Mouse (Mus musculus) CH12.LX (cell line): Measurements from ENCODE around the gene Ndp. TPM values are rescaled to one million over a fixed set of nuclear protein-coding genes. Genes with fewer than 3 reads are reported as not detected.

ENCODE experiments used
- DNase-seq: peaks from one replicate; pipeline ENCODE4 v3.0.0-alpha.2; 2013; ENCODE audit errors: extremely low read depth
- H3K27ac ChIP-seq: 2 replicates; pipeline ENCODE4 v1.5.1; 2012; ENCODE audit warnings: low read depth, mild to moderate bottlenecking, control low read depth, moderate library complexity; ENCODE audit not compliant: insufficient read depth
- H3K27me3 ChIP-seq: replicated peaks from 2 replicates; pipeline ENCODE3; 2012; ENCODE audit warnings: inconsistent platforms
- H3K36me3 ChIP-seq, 2 experiments: replicated peaks in 1 of 2; 2 replicates each; pipeline versions ENCODE3 to v1.6.1; 2012; ENCODE audit warnings: inconsistent platforms in 1 of 2, low read length in 1 of 2, mild to moderate bottlenecking in 1 of 2, mixed read lengths in 1 of 2, moderate library complexity in 1 of 2; ENCODE audit not compliant: control insufficient read depth in 1 of 2, insufficient read depth in 1 of 2
- H3K4me1 ChIP-seq, 2 experiments: 2 replicates each; pipeline ENCODE4 v1.6.1; 2012; ENCODE audit warnings: inconsistent platforms in 1 of 2, moderate library complexity in 1 of 2; ENCODE audit not compliant: insufficient read depth in 2 of 2, control insufficient read depth in 1 of 2
- H3K4me2 ChIP-seq: 2 replicates; pipeline ENCODE4 v1.6.1; 2012; ENCODE audit warnings: low read depth, mild to moderate bottlenecking, control low read depth; ENCODE audit not compliant: poor library complexity, insufficient read depth, severe bottlenecking
- H3K4me3 ChIP-seq, 3 experiments: fragments of 150-350 bp in 1 of 3; sonication (generic) in 1 of 3; replicated peaks in 1 of 3; 2 replicates each; pipeline versions ENCODE3 to v1.5.1; 2011 to 2012; ENCODE audit warnings: low read depth in 2 of 3, low read length in 2 of 3, mild to moderate bottlenecking in 2 of 3, moderate library complexity in 2 of 3, control low read depth in 1 of 3, improper control_type of control experiment in 1 of 3, inconsistent platforms in 1 of 3, mixed read lengths in 1 of 3; ENCODE audit not compliant: poor library complexity in 1 of 3
- H3K79me2 ChIP-seq: replicated peaks from 2 replicates; pipeline ENCODE4 v1.6.1; 2012; ENCODE audit warnings: mild to moderate bottlenecking, moderate library complexity; ENCODE audit not compliant: control insufficient read depth, poor library complexity, insufficient read depth, severe bottlenecking; ENCODE audit errors: extremely low read depth
- H3K9ac ChIP-seq: 2 replicates; pipeline ENCODE4 v1.6.1; 2012; ENCODE audit warnings: low read depth, mild to moderate bottlenecking, control low read depth, moderate library complexity; ENCODE audit not compliant: insufficient read depth
- H3K9me3 ChIP-seq: replicated peaks from 2 replicates; pipeline ENCODE3; 2012; ENCODE audit warnings: low read length, inconsistent platforms, mixed read lengths
- BHLHE40 ChIP-seq: IDR thresholded peaks from 2 replicates; pipeline ENCODE4 v1.6.1; 2011; ENCODE audit warnings: mild to moderate bottlenecking, low read depth, low read length, improper control_type of control experiment
- E2F4 ChIP-seq: IDR thresholded peaks from 2 replicates; pipeline ENCODE4 v1.6.1; 2011; ENCODE audit warnings: low read depth, low read length, improper control_type of control experiment; ENCODE audit not compliant: insufficient replicate concordance
- ELF1 ChIP-seq: IDR thresholded peaks from 2 replicates; pipeline ENCODE4 v1.6.1; 2014; ENCODE audit warnings: low read depth, mild to moderate bottlenecking, inconsistent platforms, low read length, improper control_type of control experiment
- ETS1 ChIP-seq: conservative IDR thresholded peaks from 2 replicates; pipeline ENCODE4 v1.6.1; 2012; ENCODE audit warnings: low read depth, mild to moderate bottlenecking, inconsistent platforms, low read length, improper control_type of control experiment, moderate library complexity
- GABPA ChIP-seq: IDR thresholded peaks from 2 replicates; pipeline ENCODE4 v1.6.1; 2012; ENCODE audit warnings: low read depth, low read length, improper control_type of control experiment, inconsistent platforms; ENCODE audit not compliant: insufficient replicate concordance
- IRF4 ChIP-seq: IDR thresholded peaks from 2 replicates; pipeline ENCODE4 v1.6.1; 2014; ENCODE audit warnings: low read depth, mild to moderate bottlenecking, inconsistent platforms, low read length, improper control_type of control experiment
- KAT2A ChIP-seq: IDR thresholded peaks from 2 replicates; pipeline ENCODE4 v1.6.1; 2012; ENCODE audit warnings: low read length, improper control_type of control experiment, inconsistent platforms; ENCODE audit not compliant: insufficient replicate concordance
- MAX ChIP-seq: IDR thresholded peaks from 2 replicates; pipeline ENCODE4 v1.6.1; 2011; ENCODE audit warnings: low read length, improper control_type of control experiment
- MAZ ChIP-seq: IDR thresholded peaks from 2 replicates; pipeline ENCODE4 v1.6.1; 2012; ENCODE audit warnings: low read depth, mild to moderate bottlenecking, inconsistent platforms, low read length, improper control_type of control experiment, moderate library complexity
- MEF2A ChIP-seq: IDR thresholded peaks from 2 replicates; pipeline ENCODE4 v1.6.1; 2014; ENCODE audit warnings: low read depth, mild to moderate bottlenecking, inconsistent platforms, low read length, improper control_type of control experiment, borderline replicate concordance
- PAX5 ChIP-seq: IDR thresholded peaks from 2 replicates; pipeline ENCODE4 v1.6.1; 2012; ENCODE audit warnings: low read length, inconsistent platforms, mixed read lengths
- RCOR1 ChIP-seq: conservative IDR thresholded peaks from 2 replicates; pipeline ENCODE4 v1.6.1; 2012; ENCODE audit warnings: low read depth, mild to moderate bottlenecking, inconsistent platforms, low read length, improper control_type of control experiment
- SIN3A ChIP-seq: IDR thresholded peaks from 2 replicates; pipeline ENCODE4 v1.6.1; 2012; ENCODE audit warnings: low read length, improper control_type of control experiment, inconsistent platforms
- SMC3 ChIP-seq: IDR thresholded peaks from 2 replicates; pipeline ENCODE4 v1.6.1; 2011; ENCODE audit warnings: low read depth, low read length, improper control_type of control experiment
- TBP ChIP-seq: conservative IDR thresholded peaks from 2 replicates; pipeline ENCODE4 v1.6.1; 2011; ENCODE audit warnings: low read depth, low read length, improper control_type of control experiment
- USF1 ChIP-seq: IDR thresholded peaks from 2 replicates; pipeline ENCODE4 v1.6.1; 2014; ENCODE audit warnings: low read depth, mild to moderate bottlenecking, inconsistent platforms, low read length, improper control_type of control experiment
- USF2 ChIP-seq: conservative IDR thresholded peaks from 2 replicates; pipeline ENCODE4 v1.6.1; 2011; ENCODE audit warnings: low read depth, low read length, improper control_type of control experiment
- ZMIZ1 ChIP-seq: IDR thresholded peaks from 2 replicates; pipeline ENCODE4 v1.6.1; 2012; ENCODE audit warnings: low read depth, mild to moderate bottlenecking, inconsistent platforms, low read length, improper control_type of control experiment
- dilution Hi-C: fragments of 300-500 bp; cut with MboI; formaldehyde crosslinking; loops from 2 replicates; pipeline ENCODE4 v1.14.3; 2020; ENCODE audit warnings: low sequenced_read_pairs; ENCODE audit not compliant: extremely low pct_unique_long_range_greater_than_20kb, extremely low pct_ligation_motif_present
- in situ Hi-C: fragments of 300-500 bp; cut with MboI; formaldehyde crosslinking; loops from 3 replicates; pipeline ENCODE4 v1.14.3; 2019; ENCODE audit warnings: low sequenced_read_pairs, low pct_ligation_motif_present, low pct_unique_long_range_greater_than_20kb, mixed read lengths
- polyA plus RNA-seq: library from polyadenylated mRNA; unstranded; fragments of >175 nt; gene quantifications from 2 replicates; pipeline ENCODE4 v1.2.1, GENCODE M21; 2012; ENCODE audit warnings: low read depth; ENCODE audit not compliant: insufficient read length
- total RNA-seq, 2 experiments: library from RNA; depleted of rRNA; stranded (reverse); fragments of 300-350 nt in 1 of 2; fragments of >200 nt in 1 of 2; gene quantifications; 2 replicates each; pipeline ENCODE4 v1.2.3; 2012 to 2014

The Ndp gene
- total and polyA plus RNA-seq, 3 experiments = not detected

DNA sequence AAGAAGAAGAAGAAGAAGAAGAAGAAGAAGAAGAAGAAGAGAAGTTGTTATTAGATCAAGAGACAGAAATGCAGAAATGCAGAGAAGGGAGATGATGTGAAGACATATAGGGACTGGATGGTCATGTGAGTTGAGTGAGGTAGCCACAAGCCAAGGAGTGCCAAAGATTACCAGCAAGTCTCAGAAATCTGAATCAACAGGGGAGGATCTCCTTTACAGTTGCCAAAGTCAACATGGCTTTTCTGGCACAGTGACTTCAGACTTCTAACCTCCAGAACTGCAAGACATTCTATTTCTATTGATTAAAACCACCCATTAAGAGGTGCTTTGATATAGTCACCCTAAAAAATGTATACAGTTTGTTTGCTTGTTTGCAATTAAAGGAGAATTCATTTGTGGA lies 6.4 kb upstream of the Ndp start:
- Histone ChIP-seq H3K4me1 (no peaks in the 10 kb centered on the region), H3K9ac (no peak overlapping the region), H3K4me2 (no peak overlapping the region), H3K4me3 (no peak overlapping the region), H3K36me3 (no peaks in the 10 kb centered on the region), H3K27ac (no peak overlapping the region), H3K9me3 (no peaks in the 10 kb centered on the region), H3K27me3 (no peaks in the 10 kb centered on the region), H3K79me2 (no peaks in the 10 kb centered on the region)
- TF ChIP-seq MAZ (no peak), RCOR1 (no peak)
- dilution Hi-C loops = no loop called here
- in situ Hi-C loops = no loop called here
- DNase-seq = no peak

- no peak overlapping the region for H3K27ac ChIP-seq
- no peaks in the 10 kb centered on the region for H3K79me2 ChIP-seq
- dilution Hi-C loops (no loop called here), in situ Hi-C loops (no loop called here)
- no peaks in the 10 kb centered on the region for H3K27me3 ChIP-seq
- no peak overlapping the region for H3K4me2 ChIP-seq
- no peak overlapping the region for H3K9ac ChIP-seq
- H3K9me3 ChIP-seq = no peaks in the 10 kb centered on the region
- no peaks in the 10 kb centered on the region for H3K4me1 ChIP-seq
- TF ChIP-seq E2F4 = no peak
- no peak for TF ChIP-seq GABPA
- TF ChIP-seq MAX = no peak
- TF ChIP-seq KAT2A = no peak
- TF ChIP-seq TBP = no peak
- no peak for TF ChIP-seq BHLHE40
- TF ChIP-seq USF1 = no peak
- no peak for TF ChIP-seq MAZ
- TF ChIP-seq ELF1 = no peak
- TF ChIP-seq USF2 = no peak
- no peak overlapping the region for H3K4me3 ChIP-seq
- no peaks in the 10 kb centered on the region for H3K36me3 ChIP-seq
- no peak for DNase-seq
Measured at GRCm38 (mm10) chrX:16913118-16913517, 1.5 kb upstream of the Ndp start.

GRCm38 (mm10) chrX:16911911-16912310 lies 337 bp upstream of the Ndp start:
- H3K4me2 ChIP-seq = no peak overlapping the region
- in situ Hi-C loops = no loop called here
- dilution Hi-C loops = no loop called here

More at GRCm38 (mm10) chrX:16911911-16912310, 337 bp upstream of the Ndp start:
- H3K4me1 ChIP-seq = no peaks in the 10 kb centered on the region
- H3K27ac ChIP-seq = no peak overlapping the region
- no peaks in the 10 kb centered on the region for H3K9me3 ChIP-seq
- H3K4me3 ChIP-seq = no peak overlapping the region
- H3K36me3 ChIP-seq = no peaks in the 10 kb centered on the region
- no peaks in the 10 kb centered on the region for H3K27me3 ChIP-seq
- H3K9ac ChIP-seq = no peak overlapping the region
- no peaks in the 10 kb centered on the region for H3K79me2 ChIP-seq
- no peak for DNase-seq
- TF ChIP-seq MEF2A (no peak), PAX5 (no peak), ZMIZ1 (no peak), SIN3A (no peak), SMC3 (no peak), USF1 (no peak), MAX (no peak), IRF4 (no peak), GABPA (no peak), MAZ (no peak), ETS1 (no peak), E2F4 (no peak)
- TF ChIP-seq, all 38 proteins: peak for 0
